Comparison of ENCODE assay signal across 8 mouse cellular contexts in genomic region chr11:98965416-98966077, GRCm38 (mm10). TPM values are rescaled to one million over a fixed set of nuclear protein-coding genes. Genes with fewer than 3 reads are reported as not detected.
DNase-seq lines count a peak whose midpoint lies in the region; ATAC-seq and TF ChIP-seq lines count a peak whose summit lies in the region.

No protein-coding gene starts in this region.

- H3K4me1 ChIP-seq in heart, embryonic 15.5 days (replicated peaks) = peaks cover 100% of the 10 kb centered on the region
- H3K4me1 ChIP-seq in heart, postnatal 0 days (ENCODE audit: control insufficient read depth, insufficient read depth) = peaks cover 65% of the 10 kb centered on the region
- H3K4me1 ChIP-seq in midbrain, embryonic 13.5 days (replicated peaks) = peaks cover 100% of the 10 kb centered on the region

- peak overlapping the region; percentile 95; the same call in 1 of the 2 replicates for H3K4me2 ChIP-seq in heart, embryonic 15.5 days
- peak overlapping the region; percentile 84 for H3K4me2 ChIP-seq in heart, postnatal 0 days (ENCODE audit: low read depth, low read length)
- H3K4me2 ChIP-seq in midbrain, embryonic 13.5 days (replicated peaks) = peak overlapping the region; percentile 98

- TF ChIP-seq EP300 in heart, postnatal 0 days (IDR thresholded peaks at IDR 0.05; ENCODE audit: low read depth) = no peak

- 0 out of 2 replicates have a peak overlapping the region, but pooled peaks have one; percentile 33 for H3K9ac ChIP-seq in heart, embryonic 15.5 days
- H3K9ac ChIP-seq in heart, postnatal 0 days (replicated peaks; ENCODE audit: low read depth, low read length) = peak overlapping the region; percentile 14; the same call in 1 of the 2 replicates
- peak overlapping the region; percentile 36; the same call in 1 of the 2 replicates for H3K9ac ChIP-seq in midbrain, embryonic 13.5 days (replicated peaks)

- no peak overlapping the region; the same call in 1 of the 2 replicates for H3K27ac ChIP-seq in heart, embryonic 15.5 days
- H3K27ac ChIP-seq in heart, postnatal 0 days (ENCODE audit: low read depth) = peak overlapping the region; percentile 81; the same call in 1 of the 2 replicates
- peak overlapping the region; percentile 5 for H3K27ac ChIP-seq in midbrain, embryonic 13.5 days

- peaks cover 28% of the 10 kb centered on the region for H3K36me3 ChIP-seq in heart, embryonic 15.5 days
- H3K36me3 ChIP-seq in heart, postnatal 0 days (replicated peaks; ENCODE audit: control insufficient read depth, insufficient read depth, low read length) = peaks cover 28% of the 10 kb centered on the region
- no peaks in the 10 kb centered on the region for H3K36me3 ChIP-seq in midbrain, embryonic 13.5 days

- TF ChIP-seq POLR2A in brain, embryonic 14.5 days (IDR thresholded peaks at IDR 0.05; ENCODE audit: borderline replicate concordance, extremely low read depth, insufficient read depth, insufficient read length, poor library complexity, severe bottlenecking) = no peak

- H3K9me3 ChIP-seq in heart, embryonic 15.5 days (replicated peaks) = no peaks in the 10 kb centered on the region
- H3K9me3 ChIP-seq in heart, postnatal 0 days (replicated peaks; ENCODE audit: control insufficient read depth, low read length) = no peaks in the 10 kb centered on the region
- no peaks in the 10 kb centered on the region for H3K9me3 ChIP-seq in midbrain, embryonic 13.5 days

- 29% methylated on average over 11 of the region's 11 CpGs for WGBS in heart, embryonic 15.5 days
- 30% methylated on average over 11 of the region's 11 CpGs for WGBS in heart, postnatal 0 days
- 6% methylated on average over 10 of the region's 11 CpGs for WGBS in midbrain, embryonic 13.5 days

- no peak for TF ChIP-seq CTCF in brain, embryonic 14.5 days (IDR thresholded peaks at IDR 0.05; ENCODE audit: borderline replicate concordance, extremely low read depth, insufficient read depth, insufficient read length)
- TF ChIP-seq CTCF in heart, postnatal 0 days (IDR thresholded peaks at IDR 0.05; ENCODE audit: low read depth) = no peak

- H3K4me3 ChIP-seq in heart, embryonic 15.5 days = peak overlapping the region; percentile 70; the same call in 1 of the 2 replicates
- peak overlapping the region; percentile 59; the same call in 1 of the 2 replicates for H3K4me3 ChIP-seq in heart, postnatal 0 days (ENCODE audit: low read depth, low read length)
- H3K4me3 ChIP-seq in midbrain, embryonic 13.5 days (replicated peaks) = no peak overlapping the region

- DNase-seq in heart, postnatal 10 days = no peak
- DNase-seq in brain, embryonic 14.5 days (ENCODE audit: low read depth) = peak; percentile 33
- DNase-seq in heart, postnatal 0 days (ENCODE audit: low spot score) = no peak
- DNase-seq in layer of hippocampus, postnatal 14 days (ENCODE audit: low spot score in 2 of 2) = no peak
- no peak for DNase-seq in left cerebral cortex, postnatal 4 days

- H3K27me3 ChIP-seq in heart, embryonic 15.5 days = no peaks in the 10 kb centered on the region
- H3K27me3 ChIP-seq in heart, postnatal 0 days (ENCODE audit: control insufficient read depth, insufficient read depth, low read length) = no peaks in the 10 kb centered on the region
- peaks cover 22% of the 10 kb centered on the region for H3K27me3 ChIP-seq in midbrain, embryonic 13.5 days

- no peak for ATAC-seq in heart, embryonic 15.5 days (replicated peaks; ENCODE audit: insufficient number of reproducible peaks, insufficient read depth, low FRiP score, low read depth)
- no peak for ATAC-seq in heart, postnatal 0 days (ENCODE audit: insufficient read depth, low read depth)
- no peak for ATAC-seq in midbrain, embryonic 13.5 days
- no peak for ATAC-seq in monocyte, adult 5-6 weeks (replicated peaks; ENCODE audit: insufficient number of reproducible peaks, low FRiP score, low TSS enrichment, poor library complexity, severe bottlenecking)

- intact Hi-C loops in heart, postnatal 10 days (cut with DNase I) = no loop called here
- intact Hi-C loops in left cerebral cortex, postnatal 4 days (cut with DNase I) = no loop called here

RNA-seq across cellular contexts. Expression of gene Gjd3, which starts 17.3 kb away (rescaled TPM):
- 3.6 and 4.4 TPM in 2 replicates for polyA plus RNA-seq in heart, embryonic 15.5 days (2015; fragmentation: Nextera tagmentation; extraction: Ambion mirVana)
- total RNA-seq in heart, postnatal 10 days (2021) = 1 to 10 TPM; 1.3 to 2.0 TPM
- 2.5 and 2.9 TPM in 2 replicates for polyA plus RNA-seq in brain, embryonic 14.5 days (2012; rRNA removed)
- total RNA-seq in heart, postnatal 0 days (2014; rRNA removed; ENCODE audit: low replicate concordance) = 4.2 and 14.7 TPM in 2 replicates
- polyA plus RNA-seq in heart, postnatal 0 days (2015; fragmentation: Nextera tagmentation; extraction: Ambion mirVana) = 5.8 and 6.3 TPM in 2 replicates
- polyA plus RNA-seq in midbrain, embryonic 13.5 days (2015; fragmentation: Nextera tagmentation; extraction: Ambion mirVana) = 0.58 and 0.99 TPM in 2 replicates
- not detected in 3 replicates for total RNA-seq in monocyte, adult 5-6 weeks (2017)
- total RNA-seq in layer of hippocampus, postnatal 14 days (2021) = 1 to 10 TPM; 2.2 TPM
- total RNA-seq in left cerebral cortex, postnatal 4 days (2021) = 1 to 10 TPM; 2.2 to 3.4 TPM

RNA-seq across cellular contexts. Expression of gene Rara, which starts 37.9 kb away (rescaled TPM):
- 26.2 and 31.0 TPM in 2 replicates for polyA plus RNA-seq in heart, embryonic 15.5 days (2015; fragmentation: Nextera tagmentation; extraction: Ambion mirVana)
- total RNA-seq in heart, postnatal 10 days (2021) = 10 to 100 TPM; 31.9 to 33.0 TPM
- polyA plus RNA-seq in brain, embryonic 14.5 days (2012; rRNA removed) = 8.4 and 14.4 TPM in 2 replicates
- total RNA-seq in heart, postnatal 0 days (2014; rRNA removed; ENCODE audit: low replicate concordance) = 24.0 and 36.2 TPM in 2 replicates
- 14.7 and 15.8 TPM in 2 replicates for polyA plus RNA-seq in heart, postnatal 0 days (2015; fragmentation: Nextera tagmentation; extraction: Ambion mirVana)
- polyA plus RNA-seq in midbrain, embryonic 13.5 days (2015; fragmentation: Nextera tagmentation; extraction: Ambion mirVana) = 7.5 and 9.1 TPM in 2 replicates
- total RNA-seq in monocyte, adult 5-6 weeks (2017) = 61.0 to 76.9 TPM (median 62.9 TPM) in 3 replicates
- total RNA-seq in layer of hippocampus, postnatal 14 days (2021) = 10 to 100 TPM; 20.2 to 20.3 TPM
- total RNA-seq in left cerebral cortex, postnatal 4 days (2021) = 10 to 100 TPM; 20.3 to 21.5 TPM

RNA-seq across cellular contexts. Expression of gene Cdc6, which starts 57.9 kb away (rescaled TPM):
- polyA plus RNA-seq in heart, embryonic 15.5 days (2015; fragmentation: Nextera tagmentation; extraction: Ambion mirVana) = 14.2 and 20.4 TPM in 2 replicates
- total RNA-seq in heart, postnatal 10 days (2021) = 1 to 10 TPM; 3.3 to 3.6 TPM
- polyA plus RNA-seq in brain, embryonic 14.5 days (2012; rRNA removed) = 4.5 and 6.2 TPM in 2 replicates
- total RNA-seq in heart, postnatal 0 days (2014; rRNA removed; ENCODE audit: low replicate concordance) = 1.4 and 2.2 TPM in 2 replicates
- 4.2 and 4.5 TPM in 2 replicates for polyA plus RNA-seq in heart, postnatal 0 days (2015; fragmentation: Nextera tagmentation; extraction: Ambion mirVana)
- 10.6 and 11.3 TPM in 2 replicates for polyA plus RNA-seq in midbrain, embryonic 13.5 days (2015; fragmentation: Nextera tagmentation; extraction: Ambion mirVana)
- 0.67 to 1.7 TPM (median 0.75 TPM) in 3 replicates for total RNA-seq in monocyte, adult 5-6 weeks (2017)
- under 1 TPM; 0.81 to 0.97 TPM for total RNA-seq in layer of hippocampus, postnatal 14 days (2021)
- 1 to 10 TPM; 1.4 to 1.8 TPM for total RNA-seq in left cerebral cortex, postnatal 4 days (2021)

RNA-seq across cellular contexts. Expression of gene Top2a, which starts 58.4 kb away (rescaled TPM):
- 149 and 159 TPM in 2 replicates for polyA plus RNA-seq in heart, embryonic 15.5 days (2015; fragmentation: Nextera tagmentation; extraction: Ambion mirVana)
- total RNA-seq in heart, postnatal 10 days (2021) = 10 to 100 TPM; 53.3 to 57.0 TPM
- polyA plus RNA-seq in brain, embryonic 14.5 days (2012; rRNA removed) = 57.3 and 70.1 TPM in 2 replicates
- total RNA-seq in heart, postnatal 0 days (2014; rRNA removed; ENCODE audit: low replicate concordance) = 52.9 and 91.1 TPM in 2 replicates
- polyA plus RNA-seq in heart, postnatal 0 days (2015; fragmentation: Nextera tagmentation; extraction: Ambion mirVana) = 38.2 and 38.9 TPM in 2 replicates
- 118 and 125 TPM in 2 replicates for polyA plus RNA-seq in midbrain, embryonic 13.5 days (2015; fragmentation: Nextera tagmentation; extraction: Ambion mirVana)
- 14.1 to 26.1 TPM (median 15.5 TPM) in 3 replicates for total RNA-seq in monocyte, adult 5-6 weeks (2017)
- total RNA-seq in layer of hippocampus, postnatal 14 days (2021) = 1 to 10 TPM; 8.1 to 9.8 TPM
- 10 to 100 TPM; 28.2 to 28.4 TPM for total RNA-seq in left cerebral cortex, postnatal 4 days (2021)
